Mouse (Mus musculus) lung, embryonic 14.5 days (tissue): Measurements from ENCODE around the gene Iqschfp. TPM values are rescaled to one million over a fixed set of nuclear protein-coding genes. Genes with fewer than 3 reads are reported as not detected.

Source experiments
- ATAC-seq: fragments of 200-750 bp; cut with Nextera tagmentation; 2 replicates; pipeline ENCODE4 v1.8.0; 2017; ENCODE audit warnings: mild to moderate bottlenecking, moderate TSS enrichment, moderate library complexity; ENCODE audit not compliant: insufficient read depth
- DNase-seq: peaks from one replicate; pipeline ENCODE4 v3.0.0-alpha.2; 2015
- H3K27ac ChIP-seq: fragments of 300-500 bp; sonication (generic); 2 replicates; pipeline ENCODE4 v1.5.1; 2014; ENCODE audit warnings: low read depth, mild to moderate bottlenecking, moderate library complexity
- H3K27me3 ChIP-seq: fragments of 300-500 bp; sonication (generic); 2 replicates; pipeline ENCODE4 v1.6.1; 2014; ENCODE audit warnings: low read length, control low read depth; ENCODE audit not compliant: insufficient read depth
- H3K36me3 ChIP-seq: fragments of 300-500 bp; sonication (generic); 2 replicates; pipeline ENCODE4 v1.6.1; 2014; ENCODE audit warnings: control low read depth; ENCODE audit not compliant: insufficient read depth
- H3K4me1 ChIP-seq: fragments of 300-500 bp; sonication (generic); 2 replicates; pipeline ENCODE4 v1.6.1; 2014; ENCODE audit warnings: antibody characterized with exemption, control low read depth; ENCODE audit not compliant: insufficient read depth
- H3K4me2 ChIP-seq: fragments of 300-500 bp; sonication (generic); 2 replicates; pipeline ENCODE4 v1.6.1; 2014; ENCODE audit warnings: mild to moderate bottlenecking
- H3K4me3 ChIP-seq: fragments of 300-500 bp; sonication (generic); 2 replicates; pipeline ENCODE4 v1.5.1; 2014; ENCODE audit warnings: low read depth, low read length
- H3K9ac ChIP-seq: fragments of 300-500 bp; sonication (generic); 2 replicates; pipeline ENCODE4 v1.6.1; 2014
- H3K9me3 ChIP-seq: fragments of 300-500 bp; sonication (generic); 2 replicates; pipeline ENCODE4 v1.6.1; 2016; ENCODE audit warnings: low read depth, low read length, control low read depth
- CTCF ChIP-seq: IDR thresholded peaks from 2 replicates; pipeline ENCODE4 v1.5.1; 2016; ENCODE audit warnings: antibody characterized with exemption, low read depth
- WGBS: fragments of 180-500 bp; shearing (Covaris S2); extraction: QIAGEN DNeasy Blood & Tissue Kit; methylation state at CpG from one replicate; pipeline ENCODE4 v1.1.7; 2014; 5-methylcytosine and 5-hydroxymethylcytosine counted together
- polyA plus RNA-seq: library from polyadenylated mRNA; unstranded; fragments of >200 nt; fragmentation: Nextera tagmentation; extraction: Ambion mirVana; gene quantifications from 2 replicates; pipeline ENCODE4 v1.2.1, GENCODE M21; 2014

The Iqschfp gene
- polyA plus RNA-seq, 1 experiment from 2014 or later: not detected

DNA sequence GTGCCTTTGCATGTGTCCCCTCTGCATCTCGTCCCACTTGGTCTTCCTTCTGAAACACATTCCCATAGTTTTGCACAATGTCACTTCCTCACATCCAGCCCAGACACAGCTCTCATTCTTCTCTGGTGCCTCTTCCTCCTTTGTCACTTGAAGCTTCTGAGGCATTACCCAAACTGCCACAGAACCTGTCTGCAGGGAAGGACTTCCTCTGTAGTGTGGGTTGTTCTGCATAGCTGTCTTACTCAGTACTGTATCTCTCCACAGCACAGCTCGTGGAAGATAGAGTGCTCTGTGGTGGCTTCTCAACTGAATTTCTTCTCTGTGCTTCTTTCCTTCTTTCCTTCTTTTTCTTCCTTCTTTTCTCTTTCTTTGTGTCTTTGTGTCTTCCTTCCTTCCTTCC, 33.4 kb downstream of the Iqschfp start:
- no peaks in the 10 kb centered on the region for H3K27me3 ChIP-seq
- no peaks in the 10 kb centered on the region for H3K9me3 ChIP-seq
- H3K4me3 ChIP-seq: no peak overlapping the region
- ATAC-seq (no peak), DNase-seq (no peak)
- H3K36me3 ChIP-seq: no peaks in the 10 kb centered on the region
- H3K27ac ChIP-seq: no peak overlapping the region
- WGBS: 59% methylated on average over 2 of the region's 2 CpGs
- H3K4me1 ChIP-seq: no peaks in the 10 kb centered on the region
- no peak for TF ChIP-seq CTCF
- H3K9ac ChIP-seq: no peak overlapping the region
- H3K4me2 ChIP-seq: no peak overlapping the region

DNA sequence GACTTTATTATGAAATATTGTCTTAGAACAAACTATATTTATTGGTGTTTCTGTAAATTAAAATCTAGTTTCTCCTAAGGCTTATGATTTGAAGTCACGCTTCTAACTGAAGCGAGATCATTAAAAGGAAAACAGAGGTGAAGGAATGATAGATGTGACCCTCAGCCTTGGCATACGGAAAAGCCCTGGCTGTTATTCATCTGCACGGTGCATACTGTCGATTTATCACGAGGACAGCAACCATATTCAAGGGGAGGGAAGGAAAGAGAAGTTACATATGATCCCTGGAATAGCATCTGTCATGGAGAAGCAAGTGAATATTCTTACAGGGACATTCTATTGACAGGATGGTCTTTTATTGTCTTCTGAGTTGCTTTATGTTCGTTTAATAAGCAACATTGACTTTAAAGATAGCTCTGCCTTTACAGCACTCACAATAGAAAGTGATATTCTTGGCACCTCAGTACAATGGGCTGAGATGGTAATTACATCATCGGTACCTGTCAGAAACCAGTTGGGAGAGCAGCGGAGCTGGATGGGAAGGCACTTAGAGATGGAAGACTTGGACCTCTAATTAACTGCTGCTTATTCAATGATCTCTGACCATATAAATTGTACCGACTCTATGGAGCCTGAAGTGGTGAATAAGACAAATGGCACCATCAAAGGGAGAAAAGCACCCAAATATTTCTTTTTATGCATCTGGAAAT, 38.5 kb downstream of the Iqschfp start:
- Histone ChIP-seq H3K36me3 (no peaks in the 10 kb centered on the region), H3K9ac (no peak overlapping the region), H3K27me3 (no peaks in the 10 kb centered on the region), H3K4me2 (no peak overlapping the region), H3K4me1 (no peaks in the 10 kb centered on the region), H3K27ac (no peak overlapping the region), H3K4me3 (no peak overlapping the region), H3K9me3 (no peaks in the 10 kb centered on the region)
- WGBS: 76% methylated on average over 10 of the region's 10 CpGs
- ATAC-seq: no peak
- no peak for DNase-seq
- no peak for TF ChIP-seq CTCF

DNA sequence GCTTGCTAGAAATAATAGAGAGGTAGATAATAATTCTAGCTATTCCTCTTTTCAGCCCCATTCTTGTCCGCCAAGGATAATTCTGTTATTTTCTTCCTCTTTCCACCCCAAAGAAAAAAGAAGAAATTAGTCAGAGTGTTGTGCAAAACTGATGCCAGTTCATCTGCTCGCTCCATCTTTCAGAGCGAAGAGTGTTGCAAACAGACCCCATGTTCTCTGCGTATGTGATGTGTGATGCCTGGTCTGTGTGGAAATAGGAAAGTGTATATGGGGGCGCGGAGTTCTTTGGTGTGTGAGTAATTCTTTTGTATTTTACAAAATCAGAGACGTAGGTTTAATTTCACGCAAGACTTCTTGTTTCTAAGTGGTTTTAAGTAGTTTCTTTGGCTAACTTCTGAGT, 39.1 kb downstream of the Iqschfp start:
- Histone ChIP-seq H3K9me3 (no peaks in the 10 kb centered on the region), H3K4me1 (no peaks in the 10 kb centered on the region), H3K36me3 (no peaks in the 10 kb centered on the region), H3K9ac (no peak overlapping the region), H3K4me2 (no peak overlapping the region), H3K27ac (no peak overlapping the region), H3K4me3 (no peak overlapping the region), H3K27me3 (no peaks in the 10 kb centered on the region)
- ATAC-seq (no peak), DNase-seq (no peak)
- no peak for TF ChIP-seq CTCF
- 88% methylated on average over 8 of the region's 8 CpGs for WGBS

DNA sequence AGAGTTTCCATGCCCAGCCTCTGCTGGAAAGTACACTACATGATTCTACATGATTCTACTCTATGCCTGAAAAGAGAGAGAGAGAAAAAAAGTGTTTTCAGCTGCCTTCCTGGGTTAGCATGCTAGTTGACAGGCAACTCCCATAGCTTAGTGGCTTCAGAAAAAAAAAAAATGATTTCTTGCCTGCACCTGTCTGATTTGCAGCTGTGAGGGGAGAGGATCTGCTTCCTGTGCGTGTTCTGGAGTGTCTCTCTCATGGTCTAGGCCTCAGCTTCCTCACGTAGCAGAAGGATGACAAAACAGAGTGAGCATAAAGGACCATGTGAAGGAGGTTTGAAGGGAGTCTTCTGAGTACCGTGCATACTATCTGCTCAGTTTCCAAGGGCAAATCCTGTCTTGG, 39.9 kb downstream of the Iqschfp start:
- Histone ChIP-seq H3K9me3 (no peaks in the 10 kb centered on the region), H3K4me2 (no peak overlapping the region), H3K4me3 (no peak overlapping the region), H3K27ac (no peak overlapping the region), H3K36me3 (no peaks in the 10 kb centered on the region), H3K9ac (no peak overlapping the region), H3K4me1 (no peaks in the 10 kb centered on the region), H3K27me3 (no peaks in the 10 kb centered on the region)
- no peak for ATAC-seq
- DNase-seq: no peak
- TF ChIP-seq CTCF: no peak
- 59% methylated on average over 3 of the region's 3 CpGs for WGBS

DNA sequence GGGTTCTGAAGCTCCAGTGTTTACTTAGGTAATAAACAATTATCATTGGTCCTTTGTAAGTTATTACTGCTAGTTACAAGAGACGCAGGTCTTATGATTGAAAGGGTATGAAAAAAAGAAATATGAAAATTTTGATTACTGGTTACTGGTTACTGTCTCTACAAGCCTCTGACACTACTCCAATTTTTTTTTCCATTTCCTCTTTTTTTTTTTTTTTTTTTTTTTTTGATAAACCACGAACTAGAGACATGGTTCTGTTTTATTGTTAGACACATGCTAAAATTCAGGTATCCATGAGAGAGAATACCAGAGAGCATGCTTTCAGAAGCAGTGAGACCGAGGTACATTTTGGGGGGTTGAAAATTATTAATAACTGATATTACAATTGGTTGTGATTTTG, 43.8 kb downstream of the Iqschfp start:
- Histone ChIP-seq H3K4me3 (no peak overlapping the region), H3K4me1 (no peaks in the 10 kb centered on the region), H3K9ac (no peak overlapping the region), H3K9me3 (no peaks in the 10 kb centered on the region), H3K27me3 (no peaks in the 10 kb centered on the region), H3K4me2 (no peak overlapping the region), H3K27ac (no peak overlapping the region), H3K36me3 (no peaks in the 10 kb centered on the region)
- no peak for DNase-seq
- TF ChIP-seq CTCF: no peak
- no peak for ATAC-seq
- WGBS: 59% methylated on average over 3 of the region's 3 CpGs

DNA sequence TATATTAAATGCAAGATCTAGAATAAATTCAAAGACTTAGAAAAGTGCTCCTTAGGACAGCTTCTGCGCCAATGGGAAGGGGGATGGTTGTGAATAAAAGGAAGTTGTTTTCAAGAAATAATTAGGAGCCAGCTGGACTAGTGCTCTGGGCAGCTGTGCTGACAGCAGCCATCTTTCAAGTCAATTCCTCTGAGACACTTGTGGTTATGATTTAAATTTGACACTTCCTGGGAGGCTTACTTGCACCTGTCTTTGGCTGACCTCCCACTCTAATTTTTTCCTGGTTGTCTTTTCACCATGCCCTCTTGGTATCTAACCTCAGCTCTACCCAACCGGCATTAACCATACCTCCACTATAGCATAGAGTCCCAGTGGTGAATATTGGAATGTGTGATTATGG, 55.0 kb downstream of the Iqschfp start:
- Histone ChIP-seq H3K4me2 (no peak overlapping the region), H3K4me1 (no peaks in the 10 kb centered on the region), H3K27ac (no peak overlapping the region), H3K9me3 (no peaks in the 10 kb centered on the region), H3K36me3 (no peaks in the 10 kb centered on the region), H3K4me3 (no peak overlapping the region), H3K27me3 (no peaks in the 10 kb centered on the region), H3K9ac (no peak overlapping the region)
- TF ChIP-seq CTCF: no peak
- no peak for DNase-seq
- WGBS: 72% methylated on average over 2 of the region's 2 CpGs
- ATAC-seq: no peak

DNA sequence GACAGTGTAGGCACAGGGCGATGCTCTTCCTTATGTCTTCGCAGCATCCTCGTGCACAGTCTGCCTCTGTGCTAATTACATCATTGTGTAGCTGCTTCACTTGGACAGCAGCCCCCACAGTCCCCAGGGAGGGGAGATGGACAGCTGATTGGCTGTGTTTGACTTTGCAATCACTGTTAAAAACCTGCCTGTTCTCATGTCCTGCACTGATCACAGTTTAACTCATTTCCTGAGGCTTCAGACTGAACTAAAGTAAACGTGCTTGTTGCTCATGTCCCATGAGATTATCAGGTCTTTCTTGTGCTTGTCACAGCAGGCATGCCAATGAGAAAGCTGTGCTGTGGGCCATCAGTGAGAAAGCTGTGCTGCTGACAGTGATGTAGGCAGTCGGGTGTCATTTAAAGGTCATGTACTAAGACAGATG, 60.5 kb downstream of the Iqschfp start:
- 0 out of 2 replicates have a peak, but pooled peaks cover 2% of the 10 kb centered on the region for H3K4me1 ChIP-seq
- WGBS: 39% methylated on average over 5 of the region's 5 CpGs
- no peaks in the 10 kb centered on the region for H3K9me3 ChIP-seq
- no peak for ATAC-seq
- TF ChIP-seq CTCF: no peak
- no peaks in the 10 kb centered on the region for H3K36me3 ChIP-seq
- no peak for DNase-seq
- H3K27ac ChIP-seq: no peak overlapping the region
- H3K27me3 ChIP-seq: no peaks in the 10 kb centered on the region
- H3K4me2 ChIP-seq: no peak overlapping the region
- H3K4me3 ChIP-seq: no peak overlapping the region
- H3K9ac ChIP-seq: no peak overlapping the region
